Mouse (Mus musculus) bone marrow, adult 2 months (tissue): ENCODE measurements around the gene Gabarap.

Source experiments
- CTCF ChIP-seq: fragments of 200-500 bp; IDR thresholded peaks from 2 replicates; pipeline ENCODE4 v1.5.1; 2011; ENCODE audit warnings: low read length, control low read depth; ENCODE audit not compliant: control insufficient read depth, insufficient read depth
- POLR2A ChIP-seq: fragments of 200-500 bp; IDR thresholded peaks from 2 replicates; pipeline ENCODE4 v1.6.1; 2011; ENCODE audit warnings: low read depth, mild to moderate bottlenecking, control low read depth, low read length, borderline replicate concordance; ENCODE audit not compliant: control insufficient read depth

DNA sequence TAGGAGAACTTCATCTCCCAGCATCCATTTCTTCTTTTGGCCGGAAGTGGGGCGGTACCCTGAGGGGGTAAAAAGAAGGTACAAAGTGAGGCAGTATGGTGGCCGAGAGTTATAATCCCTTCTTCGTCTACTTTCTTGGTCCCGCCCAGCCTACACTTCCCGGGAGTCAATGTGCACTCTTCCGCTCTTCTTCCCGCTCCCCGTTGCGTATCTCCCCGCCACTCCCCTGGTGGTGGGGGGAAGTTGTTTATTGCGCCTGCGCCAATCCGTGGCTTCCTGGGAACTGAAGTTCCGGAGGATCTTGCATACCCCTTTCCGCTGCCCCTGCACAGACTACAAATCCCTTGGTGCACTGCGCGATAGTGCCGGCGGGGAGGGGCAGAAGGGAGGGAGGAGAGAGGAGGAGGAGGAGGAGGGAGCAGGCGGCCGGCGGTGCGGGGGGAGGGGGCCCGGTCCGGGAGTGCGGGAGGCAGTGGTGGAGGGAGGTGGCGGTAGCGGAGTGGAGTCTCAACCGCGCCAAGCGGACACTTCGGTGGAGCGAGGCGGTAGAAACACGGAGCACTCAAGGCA, 4.5 kb downstream of the Gabarap start, which contains the start of gene Phf23:
- TF ChIP-seq CTCF = peak; percentile 30; the same call in 1 of the 2 replicates
- peak; percentile 43; the same call in 1 of the 2 replicates for TF ChIP-seq POLR2A
